Mouse (Mus musculus): ENCODE results near the gene Ndufv3. TPM values are rescaled to one million over a fixed set of nuclear protein-coding genes. Genes with fewer than 3 reads are reported as not detected.

Ndufv3 gene
- polyA plus RNA-seq, 1 experiment from 2014 or later, result 457 TPM

DNA sequence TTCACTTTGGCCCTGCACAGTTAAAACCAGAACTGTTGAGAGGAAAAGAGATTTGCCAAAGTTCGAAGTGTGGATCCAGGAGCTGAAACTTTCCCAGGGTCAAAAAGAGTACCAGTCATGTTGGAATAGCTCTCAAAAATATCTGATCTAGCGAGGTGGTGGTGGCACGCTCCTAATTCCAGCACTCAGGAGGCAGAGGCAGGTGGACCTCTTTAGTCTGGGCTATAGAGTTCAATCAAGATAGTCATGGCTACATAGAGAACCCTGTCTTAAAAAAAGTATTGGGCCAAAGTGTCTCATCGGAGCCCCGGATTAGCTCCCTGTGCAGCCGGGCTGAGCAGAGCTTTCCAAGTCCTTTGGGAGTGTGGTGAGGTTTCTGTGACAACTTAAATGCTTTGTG is 46.4 kb downstream of the Ndufv3 start:
- ATAC-seq (no peak), DNase-seq (ENCODE audit: low spot score) (no peak)
- WGBS, result 68% methylated on average over 6 of the region's 6 CpGs
- no peaks in the 10 kb centered on the region for H3K9me3 ChIP-seq (replicated peaks; ENCODE audit: control insufficient read depth, low read length)
- H3K27me3 ChIP-seq (replicated peaks; ENCODE audit: control insufficient read depth, insufficient read depth, low read length), result no peaks in the 10 kb centered on the region
- H3K36me3 ChIP-seq (ENCODE audit: control insufficient read depth, insufficient read depth, low read length), result no peaks in the 10 kb centered on the region
- peaks cover 30% of the 10 kb centered on the region for H3K4me1 ChIP-seq (ENCODE audit: control insufficient read depth, insufficient read depth, low read length)
- H3K4me2 ChIP-seq (ENCODE audit: low read length), result peak overlapping the region; percentile 86
- peak overlapping the region; percentile 89 for H3K4me3 ChIP-seq (ENCODE audit: low read depth, low read length)
- no peak overlapping the region; the same call in 1 of the 2 replicates for H3K27ac ChIP-seq (ENCODE audit: low read depth, low read length)
- H3K9ac ChIP-seq (ENCODE audit: low read length), result peak overlapping the region; percentile 92

DNA sequence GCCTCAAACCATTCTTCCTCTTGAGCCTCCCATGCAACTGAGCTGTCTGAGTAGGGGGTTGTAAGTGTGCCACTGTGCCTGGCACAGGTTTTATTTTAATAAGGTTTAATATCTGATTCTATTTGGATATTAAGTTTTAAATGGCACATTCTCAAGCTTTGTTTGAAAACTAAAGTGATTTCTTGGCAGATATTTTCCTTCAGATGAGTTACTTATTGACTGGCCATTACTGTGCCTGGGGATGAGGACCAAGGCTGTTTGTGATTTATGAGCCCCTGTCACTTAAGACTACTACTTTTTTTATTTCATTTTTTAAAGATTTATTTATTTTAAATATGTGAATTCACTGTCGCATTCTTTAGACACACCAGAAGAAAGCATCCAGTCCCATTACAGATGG is 49.8 kb downstream of the Ndufv3 start:
- Histone ChIP-seq H3K27ac (ENCODE audit: low read depth, low read length) (no peak overlapping the region), H3K4me3 (ENCODE audit: low read depth, low read length) (no peak overlapping the region), H3K4me1 (ENCODE audit: control insufficient read depth, insufficient read depth, low read length) (peaks cover 30% of the 10 kb centered on the region), H3K27me3 (replicated peaks; ENCODE audit: control insufficient read depth, insufficient read depth, low read length) (no peaks in the 10 kb centered on the region), H3K9me3 (replicated peaks; ENCODE audit: control insufficient read depth, low read length) (no peaks in the 10 kb centered on the region), H3K9ac (ENCODE audit: low read length) (no peak overlapping the region), H3K36me3 (ENCODE audit: control insufficient read depth, insufficient read depth, low read length) (no peaks in the 10 kb centered on the region), H3K4me2 (ENCODE audit: low read length) (no peak overlapping the region)
- no peak for DNase-seq (ENCODE audit: low spot score)
- 91% methylated on average over 1 of the region's 1 CpGs for WGBS
- ATAC-seq, result no peak

DNA sequence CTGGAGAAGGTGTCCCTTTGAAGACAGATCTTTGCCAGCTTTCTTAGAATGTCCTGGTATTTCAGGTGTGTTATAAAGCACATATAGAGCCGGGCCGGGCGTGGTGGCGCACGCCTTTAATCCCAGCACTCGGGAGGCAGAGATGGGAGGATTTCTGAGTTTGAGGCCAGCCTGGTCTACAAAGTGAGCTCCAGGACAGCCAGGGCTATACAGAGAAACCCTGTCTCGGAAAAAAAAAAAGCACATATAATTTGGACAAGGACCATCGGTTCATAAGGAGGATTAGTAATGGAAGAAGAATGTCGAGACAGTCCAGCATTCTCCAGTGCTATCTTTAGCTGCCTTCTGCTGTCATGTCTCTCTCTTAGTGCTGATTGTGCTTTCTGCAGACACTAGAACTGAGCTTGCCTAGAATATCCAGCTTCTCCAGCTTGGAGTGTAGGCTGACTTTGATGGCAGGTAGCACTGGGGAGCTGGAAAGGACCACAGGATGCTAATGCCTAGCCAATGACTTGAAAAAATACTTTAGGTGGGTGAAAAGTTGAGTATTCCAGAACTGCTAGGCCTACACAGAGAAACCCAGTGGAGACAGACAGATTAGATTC is 50.5 kb downstream of the Ndufv3 start:
- Histone ChIP-seq H3K36me3 (ENCODE audit: control insufficient read depth, insufficient read depth, low read length) (no peaks in the 10 kb centered on the region), H3K27ac (ENCODE audit: low read depth, low read length) (no peak overlapping the region), H3K4me3 (ENCODE audit: low read depth, low read length) (no peak overlapping the region), H3K9me3 (replicated peaks; ENCODE audit: control insufficient read depth, low read length) (no peaks in the 10 kb centered on the region), H3K4me2 (ENCODE audit: low read length) (no peak overlapping the region), H3K9ac (ENCODE audit: low read length) (no peak overlapping the region), H3K27me3 (replicated peaks; ENCODE audit: control insufficient read depth, insufficient read depth, low read length) (no peaks in the 10 kb centered on the region), H3K4me1 (ENCODE audit: control insufficient read depth, insufficient read depth, low read length) (peaks cover 30% of the 10 kb centered on the region)
- ATAC-seq (no peak), DNase-seq (ENCODE audit: low spot score) (peak; percentile 25)
- 89% methylated on average over 9 of the region's 9 CpGs for WGBS

DNA sequence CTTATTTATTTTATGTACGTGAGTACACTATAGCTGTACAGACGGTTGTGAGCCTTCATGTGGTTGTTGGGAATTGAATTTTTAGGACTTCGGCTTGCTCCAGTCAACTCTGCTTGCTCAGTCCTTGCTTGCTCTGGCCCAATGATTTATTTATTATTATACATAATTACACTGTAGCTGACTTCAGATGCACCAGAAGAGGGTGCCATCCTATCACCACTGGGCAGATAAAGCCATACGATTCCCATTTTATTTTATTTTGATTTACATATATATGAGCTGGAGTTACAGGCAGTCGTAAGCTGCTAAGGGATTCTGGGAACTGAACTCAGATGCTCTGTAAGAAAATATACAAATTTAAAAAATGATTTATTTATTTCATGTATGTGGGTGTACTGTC is 51.8 kb downstream of the Ndufv3 start:
- no peak overlapping the region for H3K4me2 ChIP-seq (ENCODE audit: low read length)
- no peak for ATAC-seq
- H3K4me3 ChIP-seq (ENCODE audit: low read depth, low read length), result no peak overlapping the region
- H3K9ac ChIP-seq (ENCODE audit: low read length), result no peak overlapping the region
- WGBS, result 90% methylated on average over 5 of the region's 5 CpGs
- H3K9me3 ChIP-seq (replicated peaks; ENCODE audit: control insufficient read depth, low read length), result no peaks in the 10 kb centered on the region
- no peak for DNase-seq (ENCODE audit: low spot score)
- no peak overlapping the region for H3K27ac ChIP-seq (ENCODE audit: low read depth, low read length)
- H3K4me1 ChIP-seq (ENCODE audit: control insufficient read depth, insufficient read depth, low read length), result peaks cover 22% of the 10 kb centered on the region
- no peaks in the 10 kb centered on the region for H3K27me3 ChIP-seq (replicated peaks; ENCODE audit: control insufficient read depth, insufficient read depth, low read length)
- no peaks in the 10 kb centered on the region for H3K36me3 ChIP-seq (ENCODE audit: control insufficient read depth, insufficient read depth, low read length)

DNA sequence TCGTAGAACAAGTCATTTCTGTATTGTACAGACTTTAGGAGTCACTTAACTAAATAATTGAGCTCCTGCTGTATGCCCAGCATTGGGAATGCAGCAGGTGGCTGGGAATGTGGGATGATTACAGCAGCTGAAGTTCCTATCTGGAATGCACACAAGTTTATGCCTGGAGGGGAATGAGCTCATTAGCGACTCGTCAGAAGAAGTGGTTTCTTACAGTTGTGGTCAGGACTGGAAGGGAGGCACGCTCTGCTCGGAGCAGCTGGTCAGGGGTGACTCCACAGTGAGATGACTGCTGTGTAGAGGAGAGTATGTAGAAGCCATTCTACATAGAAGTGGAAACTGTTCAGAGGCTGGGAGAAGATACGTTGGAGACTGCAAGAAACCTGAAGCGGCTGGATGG is 54.7 kb downstream of the Ndufv3 start:
- Histone ChIP-seq H3K9me3 (replicated peaks; ENCODE audit: control insufficient read depth, low read length) (no peaks in the 10 kb centered on the region), H3K4me3 (ENCODE audit: low read depth, low read length) (no peak overlapping the region), H3K36me3 (ENCODE audit: control insufficient read depth, insufficient read depth, low read length) (no peaks in the 10 kb centered on the region), H3K9ac (ENCODE audit: low read length) (no peak overlapping the region), H3K4me1 (ENCODE audit: control insufficient read depth, insufficient read depth, low read length) (no peaks in the 10 kb centered on the region), H3K27me3 (replicated peaks; ENCODE audit: control insufficient read depth, insufficient read depth, low read length) (no peaks in the 10 kb centered on the region), H3K27ac (ENCODE audit: low read depth, low read length) (no peak overlapping the region), H3K4me2 (ENCODE audit: low read length) (no peak overlapping the region)
- ATAC-seq (no peak), DNase-seq (ENCODE audit: low spot score) (no peak)
- 72% methylated on average over 7 of the region's 7 CpGs for WGBS

DNA sequence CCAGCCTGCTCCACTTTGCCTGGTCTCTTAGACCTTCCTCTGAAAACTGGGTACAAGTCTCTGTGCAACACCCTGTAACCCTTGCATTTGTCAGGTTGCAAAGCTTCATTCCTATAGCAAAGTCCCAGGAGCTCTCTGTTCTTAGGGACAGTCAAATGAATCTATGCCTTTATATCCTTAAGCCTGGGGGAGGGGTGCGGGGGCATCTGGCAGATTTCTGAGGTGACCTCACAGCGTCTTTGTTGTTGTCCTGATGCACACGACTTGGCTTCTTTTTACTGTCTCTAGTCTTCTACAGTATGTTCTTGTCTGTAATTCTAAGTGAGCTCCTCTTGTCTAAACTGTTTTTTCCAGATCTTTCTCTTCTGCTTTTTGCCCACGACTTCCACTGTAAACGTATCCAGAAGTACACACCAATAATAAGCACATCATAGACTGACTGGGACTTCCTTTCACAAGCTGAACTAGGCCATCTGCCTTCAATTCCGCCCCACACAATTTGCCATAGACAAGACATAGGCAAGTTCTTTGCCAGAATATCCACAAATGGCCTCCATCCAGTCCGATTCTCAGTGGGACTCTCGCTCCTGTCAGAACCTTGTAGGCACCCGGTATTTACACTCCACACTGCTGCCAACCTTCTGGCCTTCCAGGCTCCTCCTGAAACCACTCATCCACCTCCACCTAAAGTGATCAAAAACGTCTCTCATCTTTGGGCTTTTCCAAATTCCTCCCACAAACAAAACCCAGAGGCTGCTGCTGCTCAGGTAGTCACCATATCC is 56.7 kb downstream of the Ndufv3 start:
- ATAC-seq, result no peak
- Histone ChIP-seq H3K9me3 (replicated peaks; ENCODE audit: control insufficient read depth, low read length) (no peaks in the 10 kb centered on the region), H3K27me3 (replicated peaks; ENCODE audit: control insufficient read depth, insufficient read depth, low read length) (no peaks in the 10 kb centered on the region), H3K4me1 (ENCODE audit: control insufficient read depth, insufficient read depth, low read length) (peaks cover 17% of the 10 kb centered on the region), H3K4me2 (ENCODE audit: low read length) (no peak overlapping the region), H3K36me3 (ENCODE audit: control insufficient read depth, insufficient read depth, low read length) (no peaks in the 10 kb centered on the region), H3K9ac (ENCODE audit: low read length) (no peak overlapping the region), H3K27ac (ENCODE audit: low read depth, low read length) (no peak overlapping the region), H3K4me3 (ENCODE audit: low read depth, low read length) (no peak overlapping the region)
- DNase-seq (ENCODE audit: low spot score), result no peak
- 80% methylated on average over 10 of the region's 10 CpGs for WGBS

DNA sequence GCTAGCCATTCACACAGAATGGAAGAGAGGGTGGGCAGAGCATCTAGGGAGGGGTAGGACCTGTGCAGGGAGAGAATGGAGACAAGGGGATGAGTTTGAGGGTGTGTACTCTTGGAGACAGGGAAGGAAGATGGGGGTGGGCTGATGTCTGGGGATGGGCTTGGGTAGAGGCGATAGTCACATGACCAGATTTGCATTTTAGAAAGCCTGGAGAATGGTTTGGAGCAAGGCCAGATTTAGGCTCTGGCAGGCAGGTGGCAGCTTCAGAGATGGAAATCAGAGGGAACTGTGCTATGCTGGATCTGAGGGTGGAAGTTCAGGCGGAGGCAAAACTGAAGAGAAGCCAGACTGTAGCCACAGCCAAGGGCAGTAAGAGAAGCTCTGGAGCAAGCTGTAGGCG is 60.4 kb downstream of the Ndufv3 start:
- DNase-seq (ENCODE audit: low spot score) (peak; percentile 93), ATAC-seq (peak; percentile 87)
- Histone ChIP-seq H3K4me3 (ENCODE audit: low read depth, low read length) (no peak overlapping the region), H3K9me3 (replicated peaks; ENCODE audit: control insufficient read depth, low read length) (no peaks in the 10 kb centered on the region), H3K9ac (ENCODE audit: low read length) (no peak overlapping the region), H3K4me2 (ENCODE audit: low read length) (no peak overlapping the region), H3K36me3 (ENCODE audit: control insufficient read depth, insufficient read depth, low read length) (no peaks in the 10 kb centered on the region), H3K27me3 (replicated peaks; ENCODE audit: control insufficient read depth, insufficient read depth, low read length) (no peaks in the 10 kb centered on the region), H3K4me1 (ENCODE audit: control insufficient read depth, insufficient read depth, low read length) (peaks cover 21% of the 10 kb centered on the region), H3K27ac (ENCODE audit: low read depth, low read length) (peak overlapping the region; percentile 87)
- 18% methylated on average over 3 of the region's 3 CpGs for WGBS

Small RNAs within 50 kb of the gene (microRNA-seq; reads per million reads assigned to microRNA genes)
- not detected for gene Gm24970

Other genes starting within 250 kb of the Ndufv3 start
- 2.9 and 3.6 TPM in 2 replicates for gene Rsph1, start 242.7 kb upstream of the Ndufv3 start, polyA plus RNA-seq (2014; fragmentation: Nextera tagmentation; extraction: Ambion mirVana)
- 6.9 and 7.9 TPM in 2 replicates for gene Slc37a1, start 233.3 kb upstream of the Ndufv3 start, polyA plus RNA-seq (2014; fragmentation: Nextera tagmentation; extraction: Ambion mirVana)
- 60.7 and 68.5 TPM in 2 replicates for gene Pde9a, start 133.9 kb upstream of the Ndufv3 start, polyA plus RNA-seq (2014; fragmentation: Nextera tagmentation; extraction: Ambion mirVana)
- gene Wdr4, start 135 bp upstream of the Ndufv3 start, polyA plus RNA-seq (2014; fragmentation: Nextera tagmentation; extraction: Ambion mirVana), result 31.3 and 34.3 TPM in 2 replicates
- 36.4 and 36.8 TPM in 2 replicates for gene Pknox1, start 44.6 kb downstream of the Ndufv3 start, polyA plus RNA-seq (2014; fragmentation: Nextera tagmentation; extraction: Ambion mirVana)
- 5.6 and 6.1 TPM in 2 replicates for gene Cbs, start 117.1 kb downstream of the Ndufv3 start, polyA plus RNA-seq (2014; fragmentation: Nextera tagmentation; extraction: Ambion mirVana)
- gene U2af1, start 138.8 kb downstream of the Ndufv3 start, polyA plus RNA-seq (2014; fragmentation: Nextera tagmentation; extraction: Ambion mirVana), result 165 and 172 TPM in 2 replicates
- 0.14 TPM in 1 of 2 replicates, not detected in the other for gene Cryaa, start 157.7 kb downstream of the Ndufv3 start, polyA plus RNA-seq (2014; fragmentation: Nextera tagmentation; extraction: Ambion mirVana)

Measured in forebrain, embryonic 14.5 days (tissue).